Mouse (Mus musculus): ENCODE measurements at regions not wholly inside any gene's neighbourhood (a gene's known extent, or its start where the extent isn't known, plus 50 kb on each side); places are given as distances from the start of the nearest gene placed in this dataset.

DNA sequence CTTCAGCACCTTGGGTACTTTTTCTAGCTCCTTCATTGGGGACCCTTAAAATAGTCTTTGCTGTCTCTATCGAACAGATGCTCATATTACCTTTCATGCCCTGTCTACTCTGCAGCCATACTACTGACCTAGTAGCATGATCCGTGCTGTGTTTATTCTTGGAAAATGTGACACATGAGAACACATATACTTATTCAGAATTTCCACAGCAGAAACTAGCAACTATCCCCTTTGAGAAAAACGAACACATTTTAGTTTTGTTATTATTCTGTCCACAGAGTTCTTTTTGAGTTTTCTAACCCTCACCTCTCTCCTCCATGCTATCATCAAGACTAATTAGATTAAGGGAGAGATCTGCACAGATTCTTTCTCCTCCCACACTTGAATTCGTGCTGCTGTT lies 341.6 kb upstream of the Actbl2 start:
- H3K4me1 ChIP-seq (ENCODE audit: control insufficient read depth in 1 of 2, insufficient read depth in 2 of 2, low read length in 2 of 2) = no peaks in the 10 kb centered on the region
- no peak for TF ChIP-seq MEF2A (IDR thresholded peaks at IDR 0.05; ENCODE audit: extremely low read depth, insufficient replicate concordance, low read depth, low read length, poor library complexity, severe bottlenecking)
- TF ChIP-seq ZKSCAN1 (IDR thresholded peaks at IDR 0.05; ENCODE audit: low read depth, low read length) = no peak
- no peak for TF ChIP-seq ZNF384 (IDR thresholded peaks at IDR 0.05; ENCODE audit: low read depth, low read length)
- TF ChIP-seq POLR2AphosphoS5 (IDR thresholded peaks at IDR 0.05; ENCODE audit: borderline replicate concordance, low read depth, low read length) = no peak
- TF ChIP-seq CHD1 (IDR thresholded peaks at IDR 0.05; ENCODE audit: low read depth, low read length) = no peak
- TF ChIP-seq HCFC1 (IDR thresholded peaks at IDR 0.05; ENCODE audit: low read depth, low read length) = no peak
- no peak for TF ChIP-seq MAFK (IDR thresholded peaks at IDR 0.05; ENCODE audit: borderline replicate concordance, low read depth, low read length)
- no peak for TF ChIP-seq ELF1 (IDR thresholded peaks at IDR 0.05; ENCODE audit: low read depth, low read length)
- no peak for TF ChIP-seq MYC (IDR thresholded peaks at IDR 0.05; ENCODE audit: low read depth, low read length)
- no peak for TF ChIP-seq EP300 (IDR thresholded peaks at IDR 0.05; ENCODE audit: low read depth in 1 of 2, low read length in 2 of 2)
- TF ChIP-seq UBTF (IDR thresholded peaks at IDR 0.05; ENCODE audit: borderline replicate concordance, insufficient read depth, low read depth, low read length) = no peak
- no peak for TF ChIP-seq RAD21 (IDR thresholded peaks at IDR 0.05; ENCODE audit: low read depth, low read length)
- no peak for TF ChIP-seq SIN3A (IDR thresholded peaks at IDR 0.05; ENCODE audit: low read length)
- no peak for TF ChIP-seq MXI1 (IDR thresholded peaks at IDR 0.05; ENCODE audit: low read depth, low read length)
- no peak for TF ChIP-seq SMC3 (IDR thresholded peaks at IDR 0.05; ENCODE audit: low read depth, low read length)
- no peak for TF ChIP-seq TCF12 (IDR thresholded peaks at IDR 0.05; ENCODE audit: low read depth, low read length)
- no peak for TF ChIP-seq CHD2 (IDR thresholded peaks at IDR 0.05; ENCODE audit: low read length)
- TF ChIP-seq USF2 (IDR thresholded peaks at IDR 0.05; ENCODE audit: borderline replicate concordance in 1 of 2, insufficient read depth in 1 of 2, low read depth in 1 of 2, low read length in 2 of 2) = no peak

DNA sequence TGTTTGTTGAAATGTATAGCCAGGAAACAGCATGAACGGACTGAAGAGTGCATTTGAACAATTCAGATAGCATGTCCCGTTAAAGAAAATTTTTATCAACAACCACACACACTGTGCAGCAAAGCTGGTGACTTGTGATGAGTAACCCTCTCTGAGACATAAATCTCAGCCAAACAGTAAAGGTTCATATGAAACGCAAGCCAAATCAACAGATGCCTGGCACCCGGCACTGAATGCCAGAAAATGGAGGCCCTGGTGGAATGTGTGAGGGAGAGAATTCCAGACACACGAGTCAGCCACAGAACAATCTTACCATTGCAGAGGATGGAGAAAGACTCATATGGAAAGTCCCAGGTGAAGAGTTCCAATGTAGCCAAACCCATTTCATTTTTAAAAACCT lies 341.1 kb upstream of the Actbl2 start:
- no peaks in the 10 kb centered on the region for H3K79me2 ChIP-seq (ENCODE audit: control insufficient read depth, insufficient read depth, low read length, poor library complexity)
- H3K36me3 ChIP-seq (ENCODE audit: control insufficient read depth in 1 of 2, insufficient read depth in 2 of 2, low read length in 2 of 2) = no peaks in the 10 kb centered on the region
- no peak overlapping the region for H3K4me3 ChIP-seq (ENCODE audit: control insufficient read depth in 1 of 2, insufficient read depth in 1 of 2, low read depth in 2 of 2, low read length in 2 of 2)
- no peak for TF ChIP-seq CHD1 (IDR thresholded peaks at IDR 0.05; ENCODE audit: low read depth, low read length)
- TF ChIP-seq MAFK (IDR thresholded peaks at IDR 0.05; ENCODE audit: borderline replicate concordance, low read depth, low read length) = no peak
- no peak for TF ChIP-seq UBTF (IDR thresholded peaks at IDR 0.05; ENCODE audit: borderline replicate concordance, insufficient read depth, low read depth, low read length)
- no peak for TF ChIP-seq TBP (IDR thresholded peaks at IDR 0.05; ENCODE audit: low read depth, low read length)
- TF ChIP-seq EP300 (IDR thresholded peaks at IDR 0.05; ENCODE audit: low read depth in 1 of 2, low read length in 2 of 2) = no peak
- TF ChIP-seq TAL1 (IDR thresholded peaks at IDR 0.05; ENCODE audit: low read length) = no peak
- TF ChIP-seq JUND (IDR thresholded peaks at IDR 0.05; ENCODE audit: low read depth, low read length) = no peak
- TF ChIP-seq POLR2AphosphoS2 (IDR thresholded peaks at IDR 0.05; ENCODE audit: low read length) = no peak
- H3K4me1 ChIP-seq (ENCODE audit: control insufficient read depth in 1 of 2, insufficient read depth in 2 of 2, low read length in 2 of 2) = no peaks in the 10 kb centered on the region
- H3K9ac ChIP-seq (ENCODE audit: control insufficient read depth, low read depth, low read length, poor library complexity, severe bottlenecking) = no peak overlapping the region
- no peaks in the 10 kb centered on the region for H3K27me3 ChIP-seq (ENCODE audit: control insufficient read depth in 1 of 2, insufficient read depth in 2 of 2, low read length in 2 of 2)
- no peak for DNase-seq (ENCODE audit: low read depth, low spot score)
- H3K9me3 ChIP-seq (replicated peaks; ENCODE audit: insufficient read depth, low read length) = no peaks in the 10 kb centered on the region
- no peak overlapping the region for H3K27ac ChIP-seq (ENCODE audit: control insufficient read depth, low read depth, low read length)

More for the DNA sequence above, 341.6 kb upstream of the Actbl2 start:
- no peaks in the 10 kb centered on the region for H3K36me3 ChIP-seq (ENCODE audit: control insufficient read depth in 1 of 2, insufficient read depth in 2 of 2, low read length in 2 of 2)
- H3K9ac ChIP-seq (ENCODE audit: control insufficient read depth, low read depth, low read length, poor library complexity, severe bottlenecking) = no peak overlapping the region
- H3K79me2 ChIP-seq (ENCODE audit: control insufficient read depth, insufficient read depth, low read length, poor library complexity) = no peaks in the 10 kb centered on the region
- H3K9me3 ChIP-seq (replicated peaks; ENCODE audit: insufficient read depth, low read length) = no peaks in the 10 kb centered on the region
- no peak overlapping the region for H3K27ac ChIP-seq (ENCODE audit: control insufficient read depth, low read depth, low read length)
- DNase-seq (ENCODE audit: low read depth, low spot score) = no peak
- no peaks in the 10 kb centered on the region for H3K27me3 ChIP-seq (ENCODE audit: control insufficient read depth in 1 of 2, insufficient read depth in 2 of 2, low read length in 2 of 2)
- no peak overlapping the region for H3K4me3 ChIP-seq (ENCODE audit: control insufficient read depth in 1 of 2, insufficient read depth in 1 of 2, low read depth in 2 of 2, low read length in 2 of 2)
